Mouse (Mus musculus): ENCODE results near the gene Nr2f2.

Nr2f2 gene

DNA sequence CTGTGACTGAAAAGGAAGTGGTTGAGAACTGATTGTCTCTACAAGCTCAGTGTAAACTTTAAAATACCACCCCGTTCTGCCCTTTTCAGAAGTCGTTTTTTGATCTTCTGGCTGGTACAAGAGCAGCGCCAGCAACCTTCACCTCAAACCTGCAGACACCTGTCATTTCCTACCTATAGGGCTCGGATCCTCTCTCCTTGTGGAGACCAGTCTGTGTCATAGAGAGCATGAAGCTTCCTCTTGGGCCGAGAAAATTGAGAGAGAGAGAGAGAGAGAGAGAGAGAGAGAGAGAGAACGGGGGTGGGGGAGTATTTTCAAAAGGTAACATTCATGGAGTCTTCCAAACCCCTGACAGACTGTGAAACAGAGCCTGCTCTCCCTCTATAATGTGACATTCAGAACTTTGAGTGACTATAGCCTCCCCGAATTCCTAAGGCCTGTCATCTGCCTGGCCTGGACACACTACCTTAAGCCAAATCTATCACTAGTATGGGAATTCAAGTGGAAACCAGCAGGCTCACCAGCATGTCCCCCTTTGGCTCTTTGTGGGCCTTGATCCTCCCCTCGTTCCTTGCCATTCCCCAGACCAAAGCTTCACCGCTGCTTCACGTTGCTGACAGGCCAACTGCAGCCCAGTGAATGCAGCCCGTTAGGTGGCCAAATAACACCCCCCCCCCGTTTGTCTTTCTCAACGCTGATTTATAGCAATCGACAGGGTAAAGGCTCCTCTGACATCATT, 33.4 kb downstream of the Nr2f2 start:
- DNase-seq (ENCODE audit: low spot score in 2 of 2): no peak

- no peak for DNase-seq (ENCODE audit: low spot score in 2 of 2)
Observed at GRCm38 (mm10) chr7:70332064-70332850, 34.3 kb downstream of the Nr2f2 start.

- no peak for DNase-seq (ENCODE audit: low spot score in 2 of 2)
Observed at GRCm38 (mm10) chr7:70331243-70332063, 35.1 kb downstream of the Nr2f2 start.

DNA sequence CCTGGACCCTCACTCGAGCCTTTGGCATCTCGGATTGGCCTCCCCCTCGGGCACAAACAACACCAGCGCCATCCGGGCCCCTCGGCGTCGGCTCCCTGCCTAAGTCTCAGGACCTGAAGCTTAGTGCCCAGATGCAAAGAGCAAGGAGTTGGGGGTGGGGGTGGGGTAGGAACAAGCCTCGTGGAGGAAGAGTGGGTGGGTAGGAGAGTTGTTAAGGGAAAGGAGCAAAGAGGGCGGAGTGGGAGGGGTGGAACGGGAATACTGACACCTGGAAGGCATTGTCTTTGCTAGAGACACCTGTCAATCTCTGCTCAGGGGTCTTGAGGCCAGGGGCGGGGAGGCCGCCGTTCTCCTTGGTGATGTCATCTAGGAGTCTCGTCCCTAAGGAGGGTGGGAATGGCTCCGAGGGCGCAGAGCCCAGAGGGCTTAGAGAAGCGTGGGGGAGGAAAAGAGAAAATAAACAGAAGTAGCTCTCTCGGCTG, 35.7 kb downstream of the Nr2f2 start:
- no peak for DNase-seq (ENCODE audit: low spot score in 2 of 2)

DNA sequence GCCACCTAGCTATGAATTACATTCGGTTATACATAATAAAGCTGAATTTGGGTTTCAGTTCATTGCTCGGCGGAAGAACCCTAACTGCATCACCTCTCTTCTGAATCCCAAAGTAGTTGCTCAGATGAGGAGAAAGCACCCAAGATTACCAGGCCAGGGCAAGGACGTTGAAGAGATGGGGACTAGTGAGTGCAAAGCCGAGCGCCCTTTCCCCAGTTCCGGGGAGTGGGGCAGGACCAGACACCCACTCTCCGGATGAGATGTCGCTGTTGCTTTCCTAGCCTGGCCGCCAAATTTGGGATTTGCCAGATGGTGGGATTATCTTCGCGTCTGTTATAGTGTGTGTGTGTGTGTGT, 36.4 kb downstream of the Nr2f2 start:
- no peak for DNase-seq (ENCODE audit: low spot score in 2 of 2)

DNA sequence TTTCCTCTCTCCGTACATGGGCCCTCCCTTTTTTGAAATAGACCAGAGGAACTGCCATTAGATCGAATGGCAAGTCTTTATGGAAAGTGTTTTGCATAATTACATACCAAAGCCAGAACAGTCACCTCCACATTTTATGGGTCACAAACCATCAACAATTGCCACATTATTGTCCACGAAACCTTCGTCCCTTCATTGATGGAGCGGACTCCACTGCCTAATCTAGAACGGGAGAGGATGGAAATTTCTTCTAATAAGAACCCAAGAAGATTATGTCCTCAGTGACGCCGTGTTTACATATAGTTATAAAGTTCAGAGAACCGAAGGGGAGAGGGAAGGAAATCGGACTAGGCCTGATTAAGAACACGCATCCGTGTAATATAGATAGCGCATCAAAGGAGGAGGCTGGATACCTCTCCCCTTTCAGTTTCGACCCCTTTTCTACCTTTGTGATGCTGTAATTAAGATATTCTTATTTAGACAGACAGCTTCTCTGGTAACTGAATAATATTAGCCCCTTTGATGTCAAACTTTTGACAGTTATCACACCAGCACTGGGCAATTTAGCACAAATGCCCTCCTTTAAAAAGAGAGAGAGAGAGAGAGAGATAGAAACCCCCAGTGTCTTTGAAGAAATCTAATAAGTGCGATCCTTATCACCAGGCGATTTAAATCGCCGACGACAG, 36.9 kb downstream of the Nr2f2 start:
- no peak for DNase-seq (ENCODE audit: low spot score in 2 of 2)

DNA sequence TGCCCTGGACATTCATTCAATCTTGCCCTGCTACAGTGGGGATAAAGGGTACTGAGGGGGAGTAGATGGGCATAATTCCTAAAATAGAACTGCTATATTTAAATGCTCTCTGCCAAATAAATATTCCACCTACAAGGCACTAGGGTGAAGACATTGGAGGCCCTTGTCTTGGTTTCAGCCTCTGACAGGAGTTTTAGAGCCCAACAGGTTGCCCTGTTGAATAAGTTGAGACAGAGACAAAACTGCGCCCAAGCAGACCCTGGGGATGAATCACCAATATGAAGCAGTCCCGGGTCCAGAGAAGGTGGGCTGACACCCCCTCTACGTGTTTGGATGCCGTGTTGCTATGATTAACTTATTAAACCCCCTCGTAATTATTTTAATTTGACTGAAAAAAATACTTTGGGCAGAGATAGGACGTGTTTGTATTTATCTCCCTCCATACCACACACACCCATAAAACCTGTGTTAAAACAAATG, 37.5 kb downstream of the Nr2f2 start:
- DNase-seq (ENCODE audit: low spot score in 2 of 2): no peak

- no peak for DNase-seq (ENCODE audit: low spot score in 2 of 2)
Observed at GRCm38 (mm10) chr7:70328206-70329036, 38.1 kb downstream of the Nr2f2 start.

DNA sequence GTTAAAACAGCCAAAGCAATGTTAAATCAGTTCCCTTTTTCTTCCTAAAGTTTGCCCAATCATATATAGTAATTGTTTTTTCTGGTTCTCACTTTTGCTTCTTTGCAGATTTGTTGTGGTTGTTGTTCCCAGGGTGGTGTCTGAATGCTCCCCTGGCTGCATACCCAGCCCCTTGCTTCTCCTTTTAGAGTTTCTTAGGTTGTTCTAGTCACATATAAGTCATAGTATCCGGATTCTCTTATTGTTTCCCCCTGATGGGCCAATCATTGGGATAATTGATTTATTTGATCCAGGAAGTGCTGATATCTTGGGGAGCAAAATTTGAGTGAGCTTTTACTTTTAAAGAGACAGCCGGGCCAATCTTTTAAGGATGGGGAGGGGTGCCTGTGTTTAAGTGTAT, 39.3 kb downstream of the Nr2f2 start:
- no peak for DNase-seq (ENCODE audit: low spot score in 2 of 2)

DNA sequence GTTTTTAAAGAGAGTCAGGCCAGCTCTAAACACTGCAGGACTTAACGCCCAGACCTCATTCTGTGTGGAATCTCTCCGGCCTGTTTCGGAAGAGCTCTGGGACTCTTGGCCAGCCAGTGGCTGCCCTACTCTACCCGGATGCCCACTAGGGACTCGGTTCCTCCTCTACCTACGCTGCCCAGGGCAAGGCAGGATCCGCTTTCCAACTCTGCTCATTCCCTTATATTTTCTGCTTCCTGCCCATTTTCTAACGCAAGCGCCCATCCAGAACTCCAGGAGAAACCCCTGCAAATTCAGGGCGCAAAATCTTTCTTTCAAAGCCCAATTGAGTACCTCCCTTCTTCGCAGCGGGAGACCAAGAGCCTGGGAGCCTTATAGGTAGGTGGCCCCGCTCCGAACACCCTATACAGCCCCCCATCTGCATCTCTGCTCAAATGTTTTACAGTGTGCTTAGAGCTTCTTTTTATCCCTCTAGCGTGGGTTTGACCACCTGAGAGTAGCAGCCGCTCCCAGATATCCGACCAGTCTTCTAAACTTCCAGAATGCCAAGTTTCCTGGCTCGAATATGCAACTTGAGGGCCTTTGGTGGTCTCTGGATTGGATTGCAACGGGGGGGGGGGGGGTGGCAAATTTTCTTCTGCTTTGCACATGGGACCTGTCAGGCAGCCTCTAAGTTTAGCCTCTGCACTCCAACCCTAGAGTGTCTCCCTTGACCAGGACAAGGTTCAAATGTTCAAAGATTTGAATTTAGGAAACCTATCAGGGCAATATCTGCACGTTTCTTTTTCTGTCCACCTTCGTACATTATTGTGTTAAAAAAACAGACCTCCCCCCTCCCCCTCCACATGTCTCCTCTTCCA, 40.1 kb downstream of the Nr2f2 start:
- no peak for DNase-seq (ENCODE audit: low spot score in 2 of 2)

DNA sequence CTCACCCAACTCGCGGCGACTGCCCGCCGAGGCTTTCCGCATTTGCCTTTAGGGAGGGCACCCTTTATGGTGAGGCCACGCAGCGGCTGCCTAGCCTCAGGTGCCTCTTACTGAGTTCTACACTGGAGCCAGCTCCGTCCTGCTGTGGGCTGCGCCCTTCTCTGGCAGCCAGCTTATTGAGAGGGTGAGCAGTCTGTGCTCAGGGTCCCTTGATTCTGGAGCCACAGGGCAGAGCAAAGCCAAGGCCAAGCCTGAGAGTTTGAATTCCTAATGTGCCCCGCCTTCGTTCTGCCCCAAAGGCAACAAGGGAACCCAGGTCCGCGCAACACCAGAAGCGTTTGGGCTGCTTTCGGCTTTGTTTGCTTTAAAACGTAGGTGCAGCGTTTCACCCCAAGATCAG, 41.2 kb downstream of the Nr2f2 start:
- no peak for DNase-seq (ENCODE audit: low spot score in 2 of 2)

GRCm38 (mm10) chr7:70324541-70324940, 42.0 kb downstream of the Nr2f2 start:
- no peak for DNase-seq (ENCODE audit: low spot score in 2 of 2)

DNA sequence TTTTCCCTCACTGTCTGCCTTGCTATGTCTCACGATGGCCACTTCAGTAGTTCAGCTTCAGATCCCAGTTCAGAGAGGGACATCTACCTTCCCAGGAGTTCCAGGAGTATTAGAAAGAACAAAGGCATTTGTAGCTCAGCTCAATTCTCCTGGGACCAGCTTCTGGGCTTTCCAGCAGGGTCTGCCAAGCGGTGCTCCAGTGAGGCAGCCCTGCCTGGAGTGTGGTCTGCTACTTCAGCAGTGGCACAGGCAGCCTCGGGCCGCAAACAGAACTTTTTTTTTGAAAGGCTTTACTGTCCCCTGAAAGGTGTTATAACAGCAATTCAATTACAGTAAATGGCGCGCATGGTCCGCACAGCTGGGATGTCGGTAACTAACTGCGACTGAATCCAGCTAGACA, 42.5 kb downstream of the Nr2f2 start:
- no peak for DNase-seq (ENCODE audit: low spot score in 2 of 2)

- no peak for DNase-seq (ENCODE audit: low spot score in 2 of 2)
Observed at GRCm38 (mm10) chr7:70305716-70306115, 60.8 kb downstream of the Nr2f2 start.

- DNase-seq (ENCODE audit: low spot score in 2 of 2): no peak
Observed at GRCm38 (mm10) chr7:70304426-70304825, 62.1 kb downstream of the Nr2f2 start.

All from cerebellum, postnatal 4 days (tissue).